In genomic region chr8:13489986-13490910, GRCm38 (mm10) we compare ENCODE assay signal across 13 mouse cellular contexts. TPM values are rescaled to one million over a fixed set of nuclear protein-coding genes. Genes with fewer than 3 reads are reported as not detected.
DNase-seq lines count a peak whose midpoint lies in the region; ATAC-seq and TF ChIP-seq lines count a peak whose summit lies in the region.
"Had no signal": no experiment of that assay in that cellular context is flagged by ENCODE, and none has a peak within 500 bp of the region (broad histone marks: within the 10 kb centered on the region; RNA-seq: fewer than 3 reads in every experiment).

No protein-coding gene starts in this region.

- WGBS in hindbrain, embryonic 12.5 days = 40% methylated on average over 13 of the region's 13 CpGs
- 31% methylated on average over 13 of the region's 13 CpGs for WGBS in hindbrain, embryonic 16.5 days
- WGBS in cerebellum, adult 2 months = 35% methylated on average over 13 of the region's 13 CpGs

- H3K4me2 ChIP-seq in hindbrain, embryonic 12.5 days (replicated peaks) = no peak overlapping the region
- H3K4me2 ChIP-seq in hindbrain, embryonic 16.5 days (ENCODE audit: low read length) = no peak overlapping the region
- H3K4me2 ChIP-seq: embryonic facial prominence, embryonic 15.5 days had no signal

- no peak overlapping the region for H3K4me3 ChIP-seq in hindbrain, embryonic 12.5 days
- no peak overlapping the region for H3K4me3 ChIP-seq in hindbrain, embryonic 16.5 days (ENCODE audit: low read length)
- H3K4me3 ChIP-seq in ES-E14 (ENCODE audit: insufficient read depth in 1 of 2, low read depth in 1 of 2, low read length in 2 of 2, poor library complexity in 1 of 2, severe bottlenecking in 1 of 2) = no peak overlapping the region
- no peak overlapping the region for H3K4me3 ChIP-seq in bone marrow macrophage, adult 2 months (ENCODE audit: insufficient read depth, low read length)
- no peak overlapping the region for H3K4me3 ChIP-seq in cerebellum, adult 2 months (replicated peaks; ENCODE audit: insufficient read depth, low read depth, low read length)
- H3K4me3 ChIP-seq: embryonic facial prominence, embryonic 15.5 days; midbrain, embryonic 10.5 days had no signal

- H3K9me3 ChIP-seq in hindbrain, embryonic 12.5 days (replicated peaks) = no peaks in the 10 kb centered on the region
- H3K9me3 ChIP-seq in hindbrain, embryonic 16.5 days (ENCODE audit: control insufficient read depth, low read length) = no peaks in the 10 kb centered on the region
- no peaks in the 10 kb centered on the region for H3K9me3 ChIP-seq in ES-E14 (ENCODE audit: control insufficient read depth, insufficient read depth, low read depth, low read length)
- H3K9me3 ChIP-seq: embryonic facial prominence, embryonic 15.5 days; midbrain, embryonic 10.5 days had no signal

- in situ Hi-C loops in ES-E14 (cut with MboI; ENCODE audit: low sequenced_read_pairs in 2 of 2, unreplicated experiment in 2 of 2) = no loop called here

- no peak for TF ChIP-seq CTCF in bone marrow macrophage, adult 2 months (IDR thresholded peaks at IDR 0.05; ENCODE audit: low read depth, low read length)
- no peak for TF ChIP-seq CTCF in cerebellum, adult 2 months (IDR thresholded peaks at IDR 0.05; ENCODE audit: borderline replicate concordance, insufficient read depth, low read depth, low read length)

- DNase-seq in ES-E14 (ENCODE audit: low read depth, low spot score) = no peak
- DNase-seq in kidney, adult 9 months = peak; percentile 53
- no peak for DNase-seq in ovary, postnatal 36 days (ENCODE audit: low spot score)
- no peak for DNase-seq in cerebellum, adult 2 months
- DNase-seq: cerebellum, adult 8-10 months; gastrocnemius, postnatal 25 days; left cerebral cortex, postnatal 4 days; thymus, postnatal 25 days had no signal

- H3K9ac ChIP-seq in hindbrain, embryonic 12.5 days = 0 out of 2 replicates have a peak overlapping the region, but pooled peaks have one; percentile 8
- H3K9ac ChIP-seq in hindbrain, embryonic 16.5 days (ENCODE audit: low read depth, low read length) = no peak overlapping the region
- H3K9ac ChIP-seq in ES-E14 (ENCODE audit: insufficient read depth, low read depth, low read length, poor library complexity, severe bottlenecking) = no peak overlapping the region
- H3K9ac ChIP-seq: embryonic facial prominence, embryonic 15.5 days had no signal

- H3K4me1 ChIP-seq in hindbrain, embryonic 12.5 days = peaks cover 16% of the 10 kb centered on the region
- H3K4me1 ChIP-seq in hindbrain, embryonic 16.5 days (ENCODE audit: control insufficient read depth, insufficient read depth, low read depth, low read length) = peaks cover 18% of the 10 kb centered on the region
- peaks cover 0 to 27% of the 10 kb centered on the region in 2 experiments; a peak in 3 of 4 replicates for H3K4me1 ChIP-seq in ES-E14 (ENCODE audit: control insufficient read depth in 2 of 2, insufficient read depth in 2 of 2, low read length in 2 of 2, poor library complexity in 1 of 2)
- peaks cover 37% of the 10 kb centered on the region for H3K4me1 ChIP-seq in bone marrow macrophage, adult 2 months (ENCODE audit: control insufficient read depth, insufficient read depth, low read length)
- H3K4me1 ChIP-seq in cerebellum, adult 2 months (ENCODE audit: control insufficient read depth, insufficient read depth, low read length) = peaks cover 16% of the 10 kb centered on the region

- H3K36me3 ChIP-seq in hindbrain, embryonic 12.5 days = no peaks in the 10 kb centered on the region
- peaks cover 4% of the 10 kb centered on the region; the same call in 1 of the 2 replicates for H3K36me3 ChIP-seq in hindbrain, embryonic 16.5 days (ENCODE audit: control insufficient read depth, insufficient read depth, low read length)
- no peaks in the 10 kb centered on the region for H3K36me3 ChIP-seq in ES-E14 (ENCODE audit: control insufficient read depth, insufficient read depth, low read length, poor library complexity, severe bottlenecking)
- H3K36me3 ChIP-seq: embryonic facial prominence, embryonic 15.5 days; midbrain, embryonic 10.5 days had no signal

- H3K27me3 ChIP-seq in hindbrain, embryonic 12.5 days = peaks cover 37% of the 10 kb centered on the region
- no peaks in the 10 kb centered on the region for H3K27me3 ChIP-seq in hindbrain, embryonic 16.5 days (replicated peaks; ENCODE audit: control insufficient read depth, insufficient read depth, low read length)
- no peaks in the 10 kb centered on the region for H3K27me3 ChIP-seq in cerebellum, adult 2 months (ENCODE audit: control insufficient read depth, insufficient read depth, low read length)

- TF ChIP-seq POLR2A in bone marrow macrophage, adult 2 months (IDR thresholded peaks at IDR 0.05; ENCODE audit: borderline replicate concordance, low read depth, low read length) = no peak
- TF ChIP-seq POLR2A in cerebellum, adult 2 months (IDR thresholded peaks at IDR 0.05; ENCODE audit: borderline replicate concordance, insufficient read depth, low read length) = no peak

- ATAC-seq in hindbrain, embryonic 12.5 days (ENCODE audit: low FRiP score) = no peak
- no peak for ATAC-seq in hindbrain, embryonic 16.5 days

- no peak overlapping the region for H3K27ac ChIP-seq in hindbrain, embryonic 12.5 days
- no peak overlapping the region for H3K27ac ChIP-seq in hindbrain, embryonic 16.5 days (ENCODE audit: low read depth, low read length)
- no peak overlapping the region for H3K27ac ChIP-seq in ES-E14 (ENCODE audit: insufficient read depth, low read depth, low read length, poor library complexity, severe bottlenecking)
- H3K27ac ChIP-seq in bone marrow macrophage, adult 2 months (ENCODE audit: insufficient read depth, low read depth, low read length) = 0 out of 2 replicates have a peak overlapping the region, but pooled peaks have one; percentile 10
- H3K27ac ChIP-seq in cerebellum, adult 2 months (ENCODE audit: insufficient read depth, low read length) = no peak overlapping the region
- H3K27ac ChIP-seq: embryonic facial prominence, embryonic 15.5 days; midbrain, embryonic 10.5 days had no signal

TF ChIP-seq in ES-E14, 5 proteins besides CTCF, POLR2A, EP300 and RAD21:
- no peak for TF ChIP-seq CHD2 (IDR thresholded peaks at IDR 0.05; ENCODE audit: low read depth, low read length)
- TF ChIP-seq ZNF384 (IDR thresholded peaks at IDR 0.05; ENCODE audit: low read depth, low read length) = 0 out of 2 replicates have a peak, but pooled peaks have one; percentile 31

RNA-seq across cellular contexts. Expression of gene Gas6, which starts 4.0 kb away (rescaled TPM):
- 20.8 and 22.7 TPM in 2 replicates for polyA plus RNA-seq in hindbrain, embryonic 12.5 days (2016; fragmentation: Nextera tagmentation; extraction: Ambion mirVana)
- polyA plus RNA-seq in hindbrain, embryonic 16.5 days (2015; fragmentation: Nextera tagmentation; extraction: Ambion mirVana) = 65.1 and 67.4 TPM in 2 replicates
- total RNA-seq in ES-E14 (2012; rRNA removed) = 20.7 and 28.8 TPM in 2 replicates
- polyA plus RNA-seq in bone marrow macrophage, adult 2 months (2012; ENCODE audit: insufficient read depth, insufficient read length, missing spikeins) = 299 and 319 TPM in 2 replicates
- 141 and 145 TPM in 2 replicates for polyA plus RNA-seq in cerebellum, adult 2 months (2012; rRNA removed)

RNA-seq across cellular contexts. Expression of gene Tmem255b, which starts 55.3 kb away (rescaled TPM):
- polyA plus RNA-seq in hindbrain, embryonic 12.5 days (2016; fragmentation: Nextera tagmentation; extraction: Ambion mirVana) = 0.52 TPM in 2 replicates
- polyA plus RNA-seq in hindbrain, embryonic 16.5 days (2015; fragmentation: Nextera tagmentation; extraction: Ambion mirVana) = 1.8 and 3.1 TPM in 2 replicates
- total RNA-seq in ES-E14 (2012; rRNA removed) = 0.18 and 0.26 TPM in 2 replicates
- polyA plus RNA-seq in bone marrow macrophage, adult 2 months (2012; ENCODE audit: insufficient read depth, insufficient read length, missing spikeins) = not detected in 2 replicates
- 1.0 and 1.4 TPM in 2 replicates for polyA plus RNA-seq in cerebellum, adult 2 months (2012; rRNA removed)
